Comparison of ENCODE assay signal across 8 mouse cellular contexts in genomic region chr13:116596346-116596745, GRCm38 (mm10).
"Had no signal": no experiment of that assay in that cellular context is flagged by ENCODE, and none has a peak within 500 bp of the region (broad histone marks: within the 10 kb centered on the region; RNA-seq: fewer than 3 reads in every experiment).

No protein-coding gene starts in this region.

- DNase-seq: liver, postnatal 0 days; lung, adult 2 months; lung, postnatal 14 days; lung, postnatal 36 days; right cerebral cortex, postnatal 14 days; thymus, adult 2 months; thymus, postnatal 14 days; thymus, postnatal 36 days had no signal
